Mouse (Mus musculus) CH12.LX (cell line): ENCODE data around the gene Pdap1.

Experiments used
- CTCF ChIP-seq, 2 experiments: IDR thresholded peaks in 1 of 2; conservative IDR thresholded peaks in 1 of 2; 2 replicates each; pipeline ENCODE4 v1.5.1; 2011 to 2012; ENCODE audit warnings: low read depth in 2 of 2, low read length in 2 of 2, improper control_type of control experiment in 1 of 2, inconsistent platforms in 1 of 2, mild to moderate bottlenecking in 1 of 2, moderate library complexity in 1 of 2
- POLR2A ChIP-seq: IDR thresholded peaks from 2 replicates; pipeline ENCODE4 v1.6.1; 2011; ENCODE audit warnings: low read depth, mild to moderate bottlenecking, improper control_type of control experiment, low read length
- TBP ChIP-seq: conservative IDR thresholded peaks from 2 replicates; pipeline ENCODE4 v1.6.1; 2011; ENCODE audit warnings: low read depth, low read length, improper control_type of control experiment
- UBTF ChIP-seq: IDR thresholded peaks from 2 replicates; pipeline ENCODE4 v1.6.1; 2012; ENCODE audit warnings: low read depth, mild to moderate bottlenecking, inconsistent platforms, low read length, improper control_type of control experiment, moderate library complexity

DNA sequence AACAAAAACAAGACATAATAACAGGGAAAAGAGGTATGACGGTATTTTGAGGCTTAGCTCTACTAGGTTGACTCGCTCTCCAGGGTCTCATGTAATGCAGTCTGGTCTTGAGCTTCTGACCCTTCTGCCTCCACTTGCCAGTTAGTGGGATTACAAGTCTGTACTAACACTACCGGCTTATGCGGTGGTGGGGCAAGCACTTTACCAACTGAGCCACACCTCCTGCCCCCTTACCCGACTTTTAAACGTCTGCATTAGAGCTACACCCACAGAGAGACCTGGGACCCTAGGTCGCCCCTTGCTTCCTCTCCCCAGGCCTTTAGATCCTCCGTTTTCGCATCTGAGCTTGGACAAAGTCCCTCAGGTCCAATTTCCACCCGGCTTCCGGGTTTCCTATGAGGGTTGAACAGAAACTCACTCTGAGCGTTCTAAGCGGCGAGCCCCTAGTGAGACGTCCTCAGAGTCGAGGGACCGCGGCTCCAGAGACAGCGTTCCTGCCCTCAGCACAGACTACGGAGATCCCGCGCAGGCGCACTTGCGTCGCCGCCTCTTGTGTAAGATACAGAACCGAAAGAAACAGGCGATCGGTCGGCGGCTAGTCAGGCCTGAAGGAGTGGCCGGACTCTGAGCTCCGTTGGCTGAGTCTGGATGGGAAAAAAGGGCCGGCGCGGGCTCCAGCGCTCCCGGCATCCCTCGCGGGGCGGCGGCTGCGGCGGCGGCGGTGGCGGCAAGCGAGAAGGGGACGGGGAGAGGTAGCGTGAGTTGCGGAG lies 26.7 kb upstream of the Pdap1 start, which contains the start of the genes Ptcd1 and Cpsf4:
- peak; percentile 69; the same call in 1 of the 2 replicates for TF ChIP-seq TBP
- TF ChIP-seq CTCF (conservative IDR thresholded peaks at IDR 0.05 in 1 of 2, IDR thresholded peaks at IDR 0.05 in 1 of 2; ENCODE audit: low read depth in 2 of 2, low read length in 2 of 2) = no peak
- peak; percentile 36; the same call in 1 of the 2 replicates for TF ChIP-seq UBTF
- peak; percentile 94 for TF ChIP-seq POLR2A
